Mouse (Mus musculus) gastrocnemius, postnatal 14 days (tissue): ENCODE results near the gene Ticrr. TPM values are rescaled to one million over a fixed set of nuclear protein-coding genes. Genes with fewer than 3 reads are reported as not detected.

ENCODE experiments used
- DNase-seq: peaks from one replicate; pipeline ENCODE4 v3.0.0; 2021; ENCODE audit warnings: mixed read lengths
- intact Hi-C: fragments of 180-260 bp; cut with DNase I; formaldehyde crosslinking; loops from one replicate; pipeline ENCODE4 v1.15.1; 2025; ENCODE audit warnings: low total_unique reads
- long read RNA-seq, 2 experiments: library from polyadenylated mRNA; stranded (forward); transcript quantifications; one replicate each; pipeline ENCODE4 v2.0.0; 2021
- total RNA-seq, 2 experiments: library from RNA; stranded (reverse); gene quantifications; 2 replicates each; pipeline ENCODE4 v1.2.3; 2021

Ticrr gene
- total RNA-seq = under 1 TPM; 0.55 to 0.62 TPM
- long read RNA-seq, experiment 1 = 0 reads
- long read RNA-seq, experiment 2 = 0 reads

GRCm38 (mm10) chr7:79659578-79660290, at the start of gene Ticrr:
Ticrr (plus strand) TSS chr7:79660196.
- intact Hi-C loops = no loop called here

GRCm38 (mm10) chr7:79611901-79612300, 48.1 kb upstream of the Ticrr start:
- intact Hi-C loops = loop anchor here (2.0 kb wide), 1 partner anchor 115 kb away; no protein-coding TSS in a partner anchor
- DNase-seq = no peak

More at GRCm38 (mm10) chr7:79659578-79660290, at the start of gene Ticrr:
- peak; percentile 97 for DNase-seq

- peak; percentile 46 for DNase-seq
- intact Hi-C loops = loop anchor here (2.0 kb wide), 1 partner anchor 114 kb away; no protein-coding TSS in a partner anchor
These were observed 47.2 kb upstream of the Ticrr start for GRCm38 (mm10) chr7:79612783-79613182.

GRCm38 (mm10) chr7:79613314-79613713, 46.7 kb upstream of the Ticrr start:
- intact Hi-C loops = loop anchor here (2.0 kb wide), 1 partner anchor 113 kb away; no protein-coding TSS in a partner anchor
- no peak for DNase-seq

- intact Hi-C loops = no loop called here
- DNase-seq = no peak
These were observed 45.0 kb upstream of the Ticrr start for GRCm38 (mm10) chr7:79615008-79615407.

GRCm38 (mm10) chr7:79615941-79616340, 44.1 kb upstream of the Ticrr start:
- DNase-seq = no peak
- intact Hi-C loops = no loop called here

- DNase-seq = no peak
- intact Hi-C loops = no loop called here
These were observed 42.6 kb upstream of the Ticrr start, which contains the start of gene Rhcg for GRCm38 (mm10) chr7:79617418-79617817. Rhcg (minus strand) TSS chr7:79617657.

- intact Hi-C loops = no loop called here
- DNase-seq = no peak
These were observed 40.5 kb upstream of the Ticrr start for GRCm38 (mm10) chr7:79619493-79619892.

- intact Hi-C loops = no loop called here
- DNase-seq = no peak
These were observed 36.9 kb upstream of the Ticrr start for GRCm38 (mm10) chr7:79623086-79623485.

- intact Hi-C loops = no loop called here
- no peak for DNase-seq
These were observed 33.8 kb upstream of the Ticrr start for GRCm38 (mm10) chr7:79626170-79626569.

- DNase-seq = no peak
- intact Hi-C loops = no loop called here
These were observed 31.6 kb upstream of the Ticrr start for GRCm38 (mm10) chr7:79628271-79628913.

- no peak for DNase-seq
- intact Hi-C loops = no loop called here
These were observed 28.1 kb upstream of the Ticrr start for GRCm38 (mm10) chr7:79631773-79632348.

GRCm38 (mm10) chr7:79647233-79647632, 12.8 kb upstream of the Ticrr start:
- DNase-seq = no peak
- intact Hi-C loops = no loop called here

- intact Hi-C loops = no loop called here
- DNase-seq = peak; percentile 25
These were observed 11.0 kb upstream of the Ticrr start for GRCm38 (mm10) chr7:79649005-79649404.

- intact Hi-C loops = no loop called here
- no peak for DNase-seq
These were observed 5.8 kb upstream of the Ticrr start for GRCm38 (mm10) chr7:79654185-79654584.

- no peak for DNase-seq
- intact Hi-C loops = no loop called here
These were observed 5.4 kb upstream of the Ticrr start for GRCm38 (mm10) chr7:79654586-79654985.

GRCm38 (mm10) chr7:79660291-79661150, 525 bp downstream of the Ticrr start:
- peak; percentile 18 for DNase-seq
- intact Hi-C loops = no loop called here

GRCm38 (mm10) chr7:79661253-79661890, 1.4 kb downstream of the Ticrr start:
- intact Hi-C loops = no loop called here
- DNase-seq = no peak

- DNase-seq = no peak
- intact Hi-C loops = no loop called here
These were observed 6.7 kb downstream of the Ticrr start for GRCm38 (mm10) chr7:79666690-79667089.
